Comparison of ENCODE assay signal across 8 mouse cellular contexts in genomic region chr17:25732082-25732481, GRCm38 (mm10). TPM values are rescaled to one million over a fixed set of nuclear protein-coding genes. Genes with fewer than 3 reads are reported as not detected.
DNase-seq lines count a peak whose midpoint lies in the region; ATAC-seq and TF ChIP-seq lines count a peak whose summit lies in the region.

No protein-coding gene starts in this region.

- DNase-seq in heart, adult 11 months, result peak; percentile 96
- DNase-seq in adrenal gland, adult (ENCODE audit: inconsistent age in 2 of 2, low spot score in 1 of 2), result peak; percentile 84 to 95
- DNase-seq in embryo, embryonic 10.5 days (ENCODE audit: low spot score), result peak; percentile 94
- peak; percentile 78 to 89 for DNase-seq in heart, postnatal 10 days
- DNase-seq in left cerebral cortex, adult 2 months (ENCODE audit: extremely low spot score in 1 of 2, low spot score in 2 of 2), result peak; percentile 84 to 86
- DNase-seq in naive thymus-derived CD4-positive, alpha-beta T cell, adult 2 months (ENCODE audit: low read depth), result peak; percentile 90
- DNase-seq in testis, postnatal 10 days (ENCODE audit: low spot score), result peak; percentile 93

- WGBS in heart, embryonic 11.5 days (ENCODE audit: insufficient replicate concordance), result 14% methylated on average over 2 of the region's 2 CpGs

- H3K27ac ChIP-seq in heart, embryonic 11.5 days (ENCODE audit: low read depth, low read length), result no peak overlapping the region
- no peak overlapping the region; the same call in 1 of the 2 replicates for H3K27ac ChIP-seq in left cerebral cortex, adult 2 months

- H3K4me3 ChIP-seq in heart, embryonic 11.5 days (ENCODE audit: low read depth, low read length), result no peak overlapping the region
- H3K4me3 ChIP-seq in left cerebral cortex, adult 2 months, result no peak overlapping the region

- H3K9me3 ChIP-seq in heart, embryonic 11.5 days (replicated peaks; ENCODE audit: control insufficient read depth, low read length), result no peaks in the 10 kb centered on the region

- no peak for ATAC-seq in heart, embryonic 11.5 days (replicated peaks; ENCODE audit: insufficient number of reproducible peaks, low FRiP score, low TSS enrichment)

- no peak overlapping the region for H3K4me2 ChIP-seq in heart, embryonic 11.5 days

- H3K9ac ChIP-seq in heart, embryonic 11.5 days (ENCODE audit: low read depth, low read length), result no peak overlapping the region

- TF ChIP-seq CTCF in left cerebral cortex, adult 2 months (IDR thresholded peaks at IDR 0.05), result peak; percentile 98

- H3K27me3 ChIP-seq in heart, embryonic 11.5 days (ENCODE audit: control insufficient read depth, insufficient read depth, low read length), result peaks cover 5% of the 10 kb centered on the region; the same call in 1 of the 2 replicates

- H3K36me3 ChIP-seq in heart, embryonic 11.5 days (ENCODE audit: control insufficient read depth, insufficient read depth, low read length), result peaks cover 4% of the 10 kb centered on the region; the same call in 1 of the 2 replicates

- peaks cover 10% of the 10 kb centered on the region for H3K4me1 ChIP-seq in heart, embryonic 11.5 days (ENCODE audit: control insufficient read depth, insufficient read depth, low read length)

- intact Hi-C loops in heart, postnatal 10 days (cut with DNase I), result loop anchor here (2.0 kb wide), 1 partner anchor 69 kb away; no protein-coding TSS in a partner anchor
- intact Hi-C loops in left cerebral cortex, adult 2 months (cut with DNase I), result loop anchor here (2.0 to 5.0 kb wide), 2 partner anchors 40 to 69 kb away; partner anchors contain the start of gene Narfl

RNA-seq across cellular contexts. Expression of gene Mslnl, which starts 3.8 kb away (rescaled TPM):
- polyA plus RNA-seq in heart, embryonic 11.5 days (2014; fragmentation: Nextera tagmentation; extraction: Ambion mirVana), result not detected in 2 replicates
- total RNA-seq in heart, postnatal 10 days (2021), result not detected
- total RNA-seq in left cerebral cortex, adult 2 months (2021), result under 1 TPM; 0.45 to 0.47 TPM

RNA-seq across cellular contexts. Expression of gene Rpusd1, which starts 4.6 kb away (rescaled TPM):
- 11.7 and 12.9 TPM in 2 replicates for polyA plus RNA-seq in heart, embryonic 11.5 days (2014; fragmentation: Nextera tagmentation; extraction: Ambion mirVana)
- 1 to 10 TPM; 4.6 to 5.7 TPM for total RNA-seq in heart, postnatal 10 days (2021)
- 10 to 100 TPM; 55.6 to 57.4 TPM for total RNA-seq in left cerebral cortex, adult 2 months (2021)

RNA-seq across cellular contexts. Expression of gene Chtf18, which starts 4.9 kb away (rescaled TPM):
- polyA plus RNA-seq in heart, embryonic 11.5 days (2014; fragmentation: Nextera tagmentation; extraction: Ambion mirVana), result 12.6 and 12.8 TPM in 2 replicates
- total RNA-seq in heart, postnatal 10 days (2021), result 1 to 10 TPM; 4.2 to 5.1 TPM
- 1 to 10 TPM; 1.3 to 1.4 TPM for total RNA-seq in left cerebral cortex, adult 2 months (2021)

RNA-seq across cellular contexts. Expression of gene Gng13, which starts 15.1 kb away (rescaled TPM):
- 2.1 and 2.7 TPM in 2 replicates for polyA plus RNA-seq in heart, embryonic 11.5 days (2014; fragmentation: Nextera tagmentation; extraction: Ambion mirVana)
- total RNA-seq in heart, postnatal 10 days (2021), result 1 to 10 TPM in 1 of 2 experiments, under 1 TPM in 1; 0.38 to 1.9 TPM
- total RNA-seq in left cerebral cortex, adult 2 months (2021), result 100 to 1,000 TPM; 146 to 168 TPM

RNA-seq across cellular contexts. Expression of gene Msln, which starts 22.1 kb away (rescaled TPM):
- polyA plus RNA-seq in heart, embryonic 11.5 days (2014; fragmentation: Nextera tagmentation; extraction: Ambion mirVana), result 3.1 and 3.4 TPM in 2 replicates
- total RNA-seq in heart, postnatal 10 days (2021), result 10 to 100 TPM; 38.5 to 40.6 TPM
- 1 to 10 TPM; 3.1 to 3.9 TPM for total RNA-seq in left cerebral cortex, adult 2 months (2021)

Comparison
In these comparisons a context has a peak if more than half of its experiments do, and no peak if none do; other contexts are left out.
1. RNA of gene Rpusd1, which starts 4.6 kb away (total RNA-seq): 55.6 to 57.4 TPM in left cerebral cortex, adult 2 months; 4.6 to 5.7 TPM in heart, postnatal 10 days; every median in the first group is over 4 times any median in the second.
2. Peak in every context shown above with its lines, with median percentiles within 50 percentile points of each other: DNase-seq.